Mouse (Mus musculus) liver (tissue): ENCODE measurements around the gene Mdm1.

ENCODE experiments used
- DNase-seq: peaks from one replicate; pipeline ENCODE4 v3.0.0-alpha.2; 2020; ENCODE audit warnings: mixed read lengths

Gene Mdm1

DNA sequence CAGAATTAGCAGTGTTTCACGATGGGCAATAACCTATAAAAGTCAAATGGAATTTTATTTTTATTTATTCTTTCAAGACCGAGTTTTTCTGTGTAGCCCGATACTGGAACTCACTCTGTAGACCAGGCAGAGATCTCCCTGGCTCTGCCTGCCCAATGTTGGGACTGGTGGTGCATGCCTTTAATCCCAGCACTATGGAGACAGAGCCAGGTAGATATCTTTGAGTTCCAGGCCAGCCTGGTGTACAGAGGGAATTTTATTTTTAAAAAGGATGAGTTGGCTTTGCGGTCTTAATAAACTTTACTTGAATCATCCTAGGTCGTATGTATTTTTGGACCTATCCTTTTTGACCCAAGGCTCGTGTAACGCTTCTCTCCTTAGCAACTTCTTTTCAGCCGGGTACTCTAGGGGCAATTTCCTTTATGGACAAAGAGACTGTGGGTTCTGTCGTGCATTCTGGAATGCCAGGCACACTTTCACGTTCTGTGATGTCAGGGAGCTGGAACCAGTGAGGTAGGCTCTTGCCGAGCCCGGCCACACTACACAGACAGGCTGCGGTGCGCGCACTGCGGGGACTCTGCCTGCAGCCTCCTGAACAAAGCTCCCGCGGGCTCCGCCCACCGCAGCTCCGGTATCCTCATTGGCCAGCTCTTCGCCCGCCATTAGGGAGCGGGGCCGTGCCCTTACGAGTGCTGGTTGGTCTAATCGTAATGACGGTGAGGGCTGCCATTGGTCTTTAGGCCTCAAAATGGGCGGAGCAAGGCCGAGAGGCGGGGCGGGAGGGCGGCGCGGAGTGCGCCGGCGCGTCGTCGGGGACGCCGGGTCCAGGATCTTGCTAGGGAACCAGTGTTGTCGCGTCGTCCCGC is at the start of gene Mdm1:
Gene Mdm1, plus strand, starts transcription at position 794 of the 866 bp plus-strand sequence.
- peak; percentile 99 for DNase-seq

GRCm38 (mm10) chr10:118092745-118093144 is 48.9 kb upstream of the Mdm1 start:
- no peak for DNase-seq

DNA sequence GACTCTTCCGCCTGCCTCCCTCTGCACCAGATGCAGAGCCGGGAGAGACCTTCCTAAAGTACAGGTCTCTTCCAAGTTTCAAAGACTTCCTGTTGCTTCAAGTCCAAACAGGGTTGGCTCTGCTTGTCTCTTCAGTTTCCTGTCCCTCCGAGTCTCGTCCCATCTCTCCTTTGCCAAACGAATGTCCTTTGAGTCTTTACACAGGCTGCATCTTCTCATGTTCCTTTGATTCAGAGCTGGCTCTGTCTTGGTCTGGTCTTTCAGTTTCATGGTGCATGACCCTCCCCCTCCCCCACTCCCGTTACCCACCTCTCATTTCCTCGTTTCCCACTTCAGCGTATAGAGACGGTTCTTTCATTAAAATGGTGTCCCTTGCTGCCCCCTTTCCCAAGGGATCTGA is 47.9 kb upstream of the Mdm1 start:
- DNase-seq, result no peak

DNA sequence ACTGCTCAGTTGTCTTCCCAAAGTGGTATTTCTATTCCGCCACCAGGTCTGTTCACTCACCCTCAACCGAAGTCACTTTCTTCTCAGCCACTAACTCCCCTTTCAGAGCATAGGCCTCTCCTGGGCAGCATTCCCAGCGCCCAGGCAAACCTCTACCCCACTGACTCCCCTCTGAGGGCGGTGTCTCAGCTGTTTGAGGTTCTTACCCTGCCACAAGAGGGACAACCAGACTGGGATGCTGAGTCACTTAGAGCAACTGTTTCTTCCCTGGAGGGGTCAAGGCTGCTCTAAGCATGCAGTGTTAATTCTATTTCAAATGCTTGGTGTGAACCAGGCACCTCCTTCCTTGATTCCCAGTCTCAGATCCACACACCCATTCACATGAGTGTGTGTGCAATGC is 46.8 kb upstream of the Mdm1 start:
- DNase-seq, result no peak

GRCm38 (mm10) chr10:118096223-118096622 is 45.4 kb upstream of the Mdm1 start:
- DNase-seq, result no peak

- no peak for DNase-seq
Measured at GRCm38 (mm10) chr10:118097898-118098297, 43.7 kb upstream of the Mdm1 start.

DNA sequence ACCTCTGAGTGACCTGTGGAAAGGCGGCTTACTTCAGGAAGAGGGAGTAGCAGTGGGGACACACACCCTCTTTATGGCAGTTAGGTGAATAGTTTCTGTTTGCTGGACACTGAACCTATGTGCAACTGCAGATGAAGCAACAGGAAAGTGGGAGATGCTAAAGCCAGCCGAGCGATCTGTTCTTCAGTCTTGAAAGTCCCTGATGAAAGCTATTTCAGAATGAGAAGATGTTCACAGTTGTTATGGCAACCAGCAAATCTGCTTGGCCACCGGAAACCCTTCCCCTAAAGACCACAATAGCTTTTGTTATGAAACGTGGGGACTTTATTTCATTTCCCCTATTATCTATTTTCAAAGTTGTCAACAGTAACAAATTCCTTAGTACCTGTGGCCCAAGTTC is 41.0 kb upstream of the Mdm1 start:
- DNase-seq, result no peak

- DNase-seq, result no peak
Measured at GRCm38 (mm10) chr10:118101056-118101455, 40.6 kb upstream of the Mdm1 start.

- DNase-seq, result peak; percentile 76
Measured at GRCm38 (mm10) chr10:118103020-118103666, 38.5 kb upstream of the Mdm1 start.

DNA sequence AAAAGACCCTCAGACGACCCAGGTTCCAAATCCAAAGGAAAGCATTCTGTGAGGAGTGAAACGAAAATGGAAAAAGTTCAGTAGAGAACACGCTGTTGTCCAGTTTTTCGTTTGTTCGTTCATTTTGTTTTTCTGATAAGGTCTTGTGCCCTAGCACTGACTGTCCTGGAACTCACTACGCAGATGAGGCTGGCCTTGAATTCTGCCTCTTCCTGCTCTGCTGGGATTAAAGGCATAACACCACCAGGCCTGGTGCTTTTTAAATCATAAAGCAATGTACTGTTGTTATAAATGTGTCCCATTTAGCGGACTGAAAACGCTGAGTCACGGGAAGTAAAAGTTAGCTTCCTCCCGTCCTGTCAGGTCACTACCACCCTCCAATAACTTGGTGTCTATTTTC is 37.7 kb upstream of the Mdm1 start:
- no peak for DNase-seq

DNA sequence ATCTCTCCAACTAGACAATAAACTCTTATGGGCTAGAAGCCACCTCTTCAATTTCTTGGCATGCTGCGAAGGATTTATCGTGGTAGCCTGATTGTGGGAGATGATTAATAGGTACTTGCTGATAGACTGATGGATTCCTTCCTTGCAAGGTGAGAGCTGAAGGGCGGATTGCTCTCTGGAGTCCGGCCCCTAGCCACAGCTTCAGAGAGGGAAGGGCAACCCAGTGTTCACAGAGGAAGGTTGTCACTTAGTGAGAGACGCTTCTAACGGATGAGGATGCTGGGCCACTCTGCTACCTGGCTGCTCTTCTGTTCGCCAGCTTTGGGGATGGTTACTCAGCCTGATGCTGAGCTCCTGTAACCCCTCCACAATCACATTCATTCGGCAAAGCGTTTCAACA is 34.6 kb upstream of the Mdm1 start:
- no peak for DNase-seq

DNA sequence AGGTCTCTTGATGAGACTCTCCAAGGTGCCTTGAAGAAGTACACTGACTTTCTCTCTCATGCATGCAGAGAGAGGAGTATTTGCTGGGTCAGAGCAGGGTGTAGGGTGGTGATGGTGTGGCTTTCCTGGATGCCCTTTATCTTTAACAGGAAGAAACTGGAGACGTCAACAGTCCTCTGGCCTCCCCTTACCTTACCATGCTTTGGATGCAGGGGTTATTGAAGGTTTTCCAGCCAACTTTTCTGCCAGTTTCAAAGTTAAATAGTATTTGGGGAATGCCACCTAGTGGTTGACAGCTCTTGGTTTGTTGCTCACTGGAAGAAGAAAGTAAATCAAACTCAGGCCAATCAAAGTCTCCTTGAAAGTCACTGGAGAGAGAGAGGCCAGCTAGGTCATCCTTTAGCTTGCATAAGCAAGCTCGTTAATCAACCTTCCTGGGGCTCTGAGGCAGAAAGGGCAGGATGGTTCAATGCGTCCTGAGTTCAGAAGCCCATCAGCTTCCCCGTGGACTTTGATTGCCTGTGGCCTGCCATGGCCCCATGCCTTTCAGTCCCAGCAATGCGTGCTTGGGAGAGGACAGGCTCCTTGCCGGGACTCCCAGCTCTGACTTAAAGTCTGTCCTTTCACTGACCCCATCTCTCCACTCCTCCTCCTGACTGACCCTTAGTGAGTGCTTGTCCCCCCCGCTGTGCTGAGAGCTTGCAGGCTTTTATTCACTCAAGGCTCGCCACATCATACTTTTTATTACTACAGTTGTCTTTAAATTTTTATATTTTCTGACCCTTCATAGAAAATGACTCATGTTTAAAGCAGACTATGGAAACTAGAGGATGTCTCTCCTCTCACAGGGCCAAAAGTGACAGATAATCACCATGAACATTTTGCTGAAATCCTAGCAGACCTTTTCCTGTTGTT is 31.3 kb upstream of the Mdm1 start:
- DNase-seq, result no peak

- DNase-seq, result no peak
Measured at GRCm38 (mm10) chr10:118110921-118111301, 30.7 kb upstream of the Mdm1 start.

DNA sequence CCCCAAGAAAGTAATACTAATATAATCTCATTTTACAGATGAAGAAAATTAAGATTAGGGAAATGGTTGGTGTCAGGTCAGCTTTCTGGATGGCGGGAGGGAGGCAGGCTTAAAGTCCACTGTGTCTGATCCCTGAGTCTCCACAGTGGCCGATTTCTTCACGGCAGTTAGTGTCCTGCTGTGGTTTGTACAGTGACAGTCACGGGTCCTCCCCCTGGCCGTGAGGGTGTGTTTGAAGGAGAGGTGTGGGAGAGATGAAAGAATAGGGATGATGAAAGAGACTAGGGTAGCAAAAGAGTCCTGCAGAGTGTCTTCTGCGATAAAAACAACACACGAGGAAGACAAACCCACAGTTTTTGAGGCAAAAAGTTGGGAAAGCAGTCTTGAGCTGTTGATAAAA is 30.0 kb upstream of the Mdm1 start:
- no peak for DNase-seq

GRCm38 (mm10) chr10:118112294-118112893 is 29.2 kb upstream of the Mdm1 start:
- DNase-seq, result no peak

DNA sequence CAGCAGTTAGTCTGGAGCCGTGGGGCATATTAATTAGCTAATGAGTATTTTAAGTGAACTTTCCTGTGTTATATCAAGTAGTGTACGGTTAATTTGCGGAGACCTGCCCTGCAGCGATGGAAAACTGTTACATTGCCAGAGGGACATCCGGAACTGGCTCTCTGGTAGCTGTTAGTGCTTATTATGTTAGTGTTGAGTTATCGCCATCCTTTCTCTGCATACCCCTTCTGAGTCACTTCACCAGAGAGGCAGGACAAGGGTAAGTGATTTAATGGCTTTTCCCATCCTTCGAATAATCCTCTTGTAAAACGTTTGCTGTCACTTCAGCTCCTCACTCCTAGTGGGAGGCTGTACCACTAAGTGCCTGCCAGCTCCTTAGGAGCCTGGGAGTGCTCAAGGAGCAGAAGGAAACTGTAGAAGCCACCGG is 28.3 kb upstream of the Mdm1 start:
- DNase-seq, result no peak

GRCm38 (mm10) chr10:118114271-118114670 is 27.3 kb upstream of the Mdm1 start:
- no peak for DNase-seq

DNA sequence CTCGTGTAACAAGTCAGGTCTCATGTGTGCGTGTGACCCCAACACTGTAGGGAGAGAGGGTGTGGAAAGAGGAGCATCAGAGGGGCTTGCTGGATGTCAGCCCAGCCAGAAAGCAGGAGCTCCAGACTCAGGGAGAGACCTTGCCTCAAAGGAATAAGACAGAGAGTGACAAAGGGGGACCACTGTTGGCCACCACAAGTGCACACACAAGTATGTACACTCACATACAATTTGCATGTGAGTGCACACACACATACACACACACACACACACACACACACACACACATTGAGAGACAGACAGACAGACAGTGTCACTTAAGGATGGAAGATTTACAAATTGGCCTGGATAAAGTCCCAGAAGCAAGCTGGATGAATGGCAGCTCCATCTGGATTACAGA is 25.2 kb upstream of the Mdm1 start:
- DNase-seq, result no peak

DNA sequence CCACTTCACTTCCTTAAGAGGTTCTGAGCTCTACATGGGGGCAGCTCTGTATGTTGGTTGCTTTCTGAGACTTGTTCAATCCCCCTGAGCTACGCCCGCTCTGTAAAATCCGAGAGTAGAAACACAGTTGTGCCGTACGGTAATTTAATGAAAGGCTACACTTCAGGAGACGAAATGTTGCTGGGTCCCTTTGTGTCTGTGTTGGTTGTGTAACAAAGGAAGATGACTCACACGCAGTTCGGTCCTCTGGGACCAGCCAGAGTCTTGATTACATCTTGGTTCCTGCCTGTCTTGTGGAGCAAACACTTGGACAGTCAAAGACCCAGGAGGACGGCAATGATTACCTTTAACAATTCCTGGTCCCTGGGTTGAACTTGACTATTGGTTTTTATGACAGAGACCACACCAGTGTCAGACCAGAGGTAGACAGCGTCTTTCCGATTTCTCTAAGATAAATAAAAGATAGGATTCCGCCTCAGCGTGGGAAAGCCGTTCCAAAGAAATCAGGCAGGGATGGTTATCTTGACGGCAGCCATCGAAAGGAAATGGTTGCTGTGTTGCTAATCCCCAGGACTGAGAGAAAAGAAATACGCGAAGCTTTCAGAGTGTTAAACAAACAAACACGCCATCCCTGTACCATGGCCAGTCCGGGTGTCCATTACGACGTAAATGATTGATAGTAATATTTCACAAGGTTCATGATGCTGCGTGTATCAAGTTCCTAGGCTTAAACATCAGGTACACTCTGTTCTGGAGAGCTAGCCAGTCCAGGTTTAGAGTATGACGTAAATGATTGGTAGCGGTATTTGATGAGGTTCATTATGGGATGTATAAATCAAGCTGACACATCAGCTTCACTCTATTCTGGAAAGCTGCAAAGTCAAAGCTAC is 20.3 kb upstream of the Mdm1 start:
- no peak for DNase-seq

GRCm38 (mm10) chr10:118121937-118122285 is 19.7 kb upstream of the Mdm1 start:
- no peak for DNase-seq

DNA sequence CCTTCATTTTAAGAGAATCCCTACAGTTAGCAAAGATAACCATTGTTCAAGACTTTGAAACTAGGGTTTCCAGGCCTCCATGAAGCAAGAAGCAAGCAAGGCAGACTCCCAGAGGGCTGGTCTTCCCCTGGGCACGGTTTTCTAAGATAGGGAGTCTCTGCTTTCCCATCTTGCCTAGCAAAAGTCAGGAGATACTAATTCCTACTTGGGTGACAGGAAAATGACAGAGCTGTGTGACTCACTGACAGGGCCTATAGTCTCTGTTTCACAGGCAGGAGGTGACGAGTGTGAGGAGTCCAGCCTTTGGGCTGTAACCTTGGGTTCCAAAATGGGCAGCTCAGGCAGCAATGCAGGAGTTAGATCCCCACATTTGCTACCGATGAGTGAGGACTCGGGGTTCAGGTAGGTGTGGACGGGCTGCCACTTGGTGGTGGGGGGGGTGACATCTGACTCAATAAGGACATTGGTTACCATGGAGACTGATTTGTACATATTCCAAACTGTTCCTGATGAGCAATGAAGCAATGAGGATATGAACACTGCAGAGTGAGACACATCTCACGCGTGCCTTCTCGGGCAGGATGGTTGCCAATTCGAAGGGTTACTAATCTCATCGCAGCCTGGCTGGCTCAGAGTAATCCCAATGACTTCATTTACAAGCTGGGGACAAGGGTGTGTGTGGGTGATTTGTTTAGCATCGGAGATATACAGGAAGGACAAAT is 19.0 kb upstream of the Mdm1 start:
- no peak for DNase-seq
